17 mouse cellular contexts compared by ENCODE assay signal in genomic region chr14:122189901-122190300, GRCm38 (mm10). TPM values are rescaled to one million over a fixed set of nuclear protein-coding genes. Genes with fewer than 3 reads are reported as not detected.
A peak's percentile ranks its signal among the peaks of the same experiment; 100 is the strongest.
DNase-seq lines count a peak whose midpoint lies in the region; ATAC-seq and TF ChIP-seq lines count a peak whose summit lies in the region.
"Had no signal": no experiment of that assay in that cellular context is flagged by ENCODE, and none has a peak within 500 bp of the region (broad histone marks: within the 10 kb centered on the region; RNA-seq: fewer than 3 reads in every experiment).

No protein-coding gene starts in this region.

- H3K27me3 ChIP-seq in forebrain, postnatal 0 days (ENCODE audit: insufficient read depth, low read length): no peaks in the 10 kb centered on the region
- H3K27me3 ChIP-seq in forebrain, embryonic 11.5 days (ENCODE audit: control insufficient read depth, insufficient read depth, low read length): no peaks in the 10 kb centered on the region
- no peaks in the 10 kb centered on the region for H3K27me3 ChIP-seq in kidney, embryonic 15.5 days
- H3K27me3 ChIP-seq in midbrain, embryonic 16.5 days (ENCODE audit: control insufficient read depth, insufficient read depth, low read depth, low read length): no peaks in the 10 kb centered on the region
- no peaks in the 10 kb centered on the region for H3K27me3 ChIP-seq in midbrain, embryonic 10.5 days (ENCODE audit: low read depth, poor library complexity, severe bottlenecking)
- H3K27me3 ChIP-seq: intestine, embryonic 15.5 days; neural tube, embryonic 15.5 days had no signal

- peak; percentile 48 for DNase-seq in forebrain, postnatal 0 days
- DNase-seq in forebrain, embryonic 11.5 days (ENCODE audit: low spot score): no peak
- DNase-seq in kidney, adult 11 months: peak; percentile 68
- no peak for DNase-seq in midbrain, embryonic 10.5 days (ENCODE audit: low spot score)
- peak; percentile 58 to 73 for DNase-seq in kidney, postnatal 25 days
- no peak for DNase-seq in gastrocnemius, postnatal 14 days
- DNase-seq: cerebellum, adult 8-10 months; gastrocnemius, postnatal 10 days; heart, postnatal 4 days; liver, postnatal 0 days had no signal

- no peak overlapping the region for H3K4me2 ChIP-seq in forebrain, postnatal 0 days (ENCODE audit: low read depth)
- no peak overlapping the region for H3K4me2 ChIP-seq in forebrain, embryonic 11.5 days (ENCODE audit: low read depth, low read length, severe bottlenecking)
- no peak overlapping the region for H3K4me2 ChIP-seq in kidney, embryonic 15.5 days
- no peak overlapping the region for H3K4me2 ChIP-seq in midbrain, embryonic 16.5 days (ENCODE audit: low read length)
- H3K4me2 ChIP-seq: heart, embryonic 11.5 days; intestine, embryonic 15.5 days; neural tube, embryonic 15.5 days had no signal

- intact Hi-C loops in gastrocnemius, postnatal 14 days (cut with DNase I; ENCODE audit: low total_unique reads): no loop called here

- no peak overlapping the region for H3K27ac ChIP-seq in forebrain, postnatal 0 days (ENCODE audit: low read depth, low read length)
- no peak overlapping the region for H3K27ac ChIP-seq in forebrain, embryonic 11.5 days (ENCODE audit: low read depth, low read length)
- no peak overlapping the region for H3K27ac ChIP-seq in kidney, embryonic 15.5 days
- no peak overlapping the region for H3K27ac ChIP-seq in midbrain, embryonic 16.5 days (ENCODE audit: low read length)
- H3K27ac ChIP-seq in midbrain, embryonic 10.5 days (replicated peaks): no peak overlapping the region
- H3K27ac ChIP-seq: intestine, embryonic 15.5 days; neural tube, embryonic 15.5 days had no signal

- H3K4me3 ChIP-seq in forebrain, postnatal 0 days (ENCODE audit: low read depth, low read length): no peak overlapping the region
- no peak overlapping the region for H3K4me3 ChIP-seq in forebrain, embryonic 11.5 days (ENCODE audit: low read depth, low read length)
- no peak overlapping the region for H3K4me3 ChIP-seq in kidney, embryonic 15.5 days (replicated peaks)
- no peak overlapping the region for H3K4me3 ChIP-seq in midbrain, embryonic 16.5 days (ENCODE audit: low read depth, low read length)
- H3K4me3 ChIP-seq in midbrain, embryonic 10.5 days: no peak overlapping the region
- H3K4me3 ChIP-seq: erythroblast, embryonic 14.5 days; intestine, embryonic 15.5 days; myocyte; neural tube, embryonic 15.5 days had no signal

- TF ChIP-seq CTCF in forebrain, postnatal 0 days (IDR thresholded peaks at IDR 0.05; ENCODE audit: low read depth): no peak

- H3K4me1 ChIP-seq in forebrain, postnatal 0 days (ENCODE audit: insufficient read depth): no peaks in the 10 kb centered on the region
- no peaks in the 10 kb centered on the region for H3K4me1 ChIP-seq in forebrain, embryonic 11.5 days (replicated peaks; ENCODE audit: control insufficient read depth, insufficient read depth, low read length)
- H3K4me1 ChIP-seq in kidney, embryonic 15.5 days: no peaks in the 10 kb centered on the region
- H3K4me1 ChIP-seq in midbrain, embryonic 16.5 days (ENCODE audit: control insufficient read depth, insufficient read depth, low read length): no peaks in the 10 kb centered on the region
- H3K4me1 ChIP-seq in midbrain, embryonic 10.5 days: no peaks in the 10 kb centered on the region
- H3K4me1 ChIP-seq: intestine, embryonic 15.5 days; neural tube, embryonic 15.5 days had no signal

- ATAC-seq in forebrain, postnatal 0 days: peak; percentile 84
- no peak for ATAC-seq in forebrain, embryonic 11.5 days (replicated peaks; ENCODE audit: low FRiP score)
- ATAC-seq in kidney, embryonic 15.5 days (replicated peaks; ENCODE audit: low FRiP score): no peak
- 0 out of 2 replicates have a peak, but pooled peaks have one; percentile 50 for ATAC-seq in midbrain, embryonic 16.5 days
- ATAC-seq: intestine, embryonic 15.5 days; liver, postnatal 0 days had no signal

- WGBS in forebrain, postnatal 0 days: 56% methylated on average over 5 of the region's 5 CpGs
- WGBS in forebrain, embryonic 11.5 days: 77% methylated on average over 5 of the region's 5 CpGs
- 80% methylated on average over 5 of the region's 5 CpGs for WGBS in kidney, embryonic 15.5 days
- WGBS in midbrain, embryonic 16.5 days: 72% methylated on average over 5 of the region's 5 CpGs
- 81% methylated on average over 5 of the region's 5 CpGs for WGBS in midbrain, embryonic 10.5 days

- H3K36me3 ChIP-seq in forebrain, postnatal 0 days (ENCODE audit: insufficient read depth): no peaks in the 10 kb centered on the region
- H3K36me3 ChIP-seq in forebrain, embryonic 11.5 days (ENCODE audit: control insufficient read depth, insufficient read depth, low read length): no peaks in the 10 kb centered on the region
- H3K36me3 ChIP-seq in kidney, embryonic 15.5 days: no peaks in the 10 kb centered on the region
- H3K36me3 ChIP-seq in midbrain, embryonic 16.5 days (ENCODE audit: control insufficient read depth, insufficient read depth, low read length): no peaks in the 10 kb centered on the region
- H3K36me3 ChIP-seq in midbrain, embryonic 10.5 days: no peaks in the 10 kb centered on the region
- H3K36me3 ChIP-seq: intestine, embryonic 15.5 days; neural tube, embryonic 15.5 days had no signal

- H3K9ac ChIP-seq in forebrain, postnatal 0 days: no peak overlapping the region
- H3K9ac ChIP-seq in forebrain, embryonic 11.5 days (ENCODE audit: low read length): no peak overlapping the region
- no peak overlapping the region for H3K9ac ChIP-seq in kidney, embryonic 15.5 days
- no peak overlapping the region for H3K9ac ChIP-seq in midbrain, embryonic 16.5 days (ENCODE audit: low read depth, low read length)
- H3K9ac ChIP-seq: intestine, embryonic 15.5 days; liver, postnatal 0 days; neural tube, embryonic 15.5 days had no signal

- H3K9me3 ChIP-seq in forebrain, postnatal 0 days (ENCODE audit: low read length): no peaks in the 10 kb centered on the region
- H3K9me3 ChIP-seq in forebrain, embryonic 11.5 days (ENCODE audit: control insufficient read depth, low read length): no peaks in the 10 kb centered on the region
- H3K9me3 ChIP-seq in kidney, embryonic 15.5 days (replicated peaks): no peaks in the 10 kb centered on the region
- no peaks in the 10 kb centered on the region for H3K9me3 ChIP-seq in midbrain, embryonic 16.5 days (replicated peaks; ENCODE audit: control insufficient read depth, low read length, poor library complexity, severe bottlenecking)
- H3K9me3 ChIP-seq in midbrain, embryonic 10.5 days (replicated peaks): no peaks in the 10 kb centered on the region
- H3K9me3 ChIP-seq: intestine, embryonic 15.5 days; neural tube, embryonic 15.5 days had no signal

RNA-seq across cellular contexts. Expression of gene Clybl, which starts 8.4 kb away (rescaled TPM):
- 10.6 TPM in 2 replicates for total RNA-seq in forebrain, postnatal 0 days (2014; rRNA removed)
- 15.8 and 21.0 TPM in 2 replicates for polyA plus RNA-seq in forebrain, postnatal 0 days (2015; fragmentation: Nextera tagmentation; extraction: Ambion mirVana)
- 34.3 and 35.3 TPM in 2 replicates for polyA plus RNA-seq in forebrain, embryonic 11.5 days (2014; fragmentation: Nextera tagmentation; extraction: Ambion mirVana)
- 25.4 and 27.2 TPM in 2 replicates for polyA plus RNA-seq in kidney, embryonic 15.5 days (2015; fragmentation: Nextera tagmentation; extraction: Ambion mirVana)
- polyA plus RNA-seq in midbrain, embryonic 16.5 days (2015; fragmentation: Nextera tagmentation; extraction: Ambion mirVana): 17.2 and 29.7 TPM in 2 replicates
- 27.5 and 29.1 TPM in 2 replicates for polyA plus RNA-seq in midbrain, embryonic 10.5 days (2016; fragmentation: Nextera tagmentation; extraction: Ambion mirVana)
- 10 to 100 TPM; 68.1 to 80.2 TPM for total RNA-seq in gastrocnemius, postnatal 14 days (2021)

Comparison
In these comparisons a context has a peak if more than half of its experiments do, and no peak if none do; other contexts are left out.
1. ATAC-seq: peak in forebrain, postnatal 0 days (single experiment) and midbrain, embryonic 16.5 days (single experiment); none in forebrain, embryonic 11.5 days (single experiment) and kidney, embryonic 15.5 days (single experiment).
2. DNase-seq: peak in forebrain, postnatal 0 days (single experiment), kidney, adult 11 months (single experiment) and kidney, postnatal 25 days (2 of 2); none in forebrain, embryonic 11.5 days (single experiment), midbrain, embryonic 10.5 days (single experiment) and gastrocnemius, postnatal 14 days (single experiment).